In the genomic region with DNA sequence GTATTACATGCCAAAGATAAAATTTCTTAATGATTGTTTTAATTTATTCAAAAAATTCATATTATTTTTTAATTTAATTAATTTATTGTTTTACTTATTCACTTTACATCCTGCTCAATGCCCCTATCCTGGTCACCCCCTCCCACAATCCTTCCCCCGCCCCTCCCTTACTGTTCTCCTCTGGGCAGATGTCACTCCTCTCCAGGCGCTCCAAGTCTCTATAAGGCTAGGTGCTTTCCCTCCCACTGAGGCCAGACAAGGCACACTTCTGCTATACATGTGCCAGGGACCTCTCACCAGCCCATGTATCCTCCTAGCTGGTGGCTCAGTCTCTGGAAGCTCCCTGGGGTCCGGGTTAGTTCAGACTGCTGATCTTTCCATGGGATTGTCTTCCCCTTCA, we compare ENCODE assay signal across 27 mouse cellular contexts.
DNase-seq lines count a peak whose midpoint lies in the region; ATAC-seq and TF ChIP-seq lines count a peak whose summit lies in the region.
"Had no signal": no experiment of that assay in that cellular context is flagged by ENCODE, and none has a peak within 500 bp of the region (broad histone marks: within the 10 kb centered on the region; RNA-seq: fewer than 3 reads in every experiment).

No protein-coding gene starts in this region.

- no peaks in the 10 kb centered on the region for H3K4me1 ChIP-seq in embryonic facial prominence, embryonic 11.5 days (ENCODE audit: control insufficient read depth, insufficient read depth, low read length)
- H3K4me1 ChIP-seq in embryonic facial prominence, embryonic 10.5 days: no peaks in the 10 kb centered on the region
- H3K4me1 ChIP-seq in hindbrain, embryonic 11.5 days (replicated peaks; ENCODE audit: control insufficient read depth, insufficient read depth, low read length): no peaks in the 10 kb centered on the region
- no peaks in the 10 kb centered on the region for H3K4me1 ChIP-seq in hindbrain, embryonic 14.5 days (replicated peaks; ENCODE audit: control insufficient read depth, insufficient read depth, low read length)
- H3K4me1 ChIP-seq in midbrain, embryonic 13.5 days (replicated peaks): no peaks in the 10 kb centered on the region
- no peaks in the 10 kb centered on the region for H3K4me1 ChIP-seq in midbrain, postnatal 0 days (ENCODE audit: insufficient read depth, low read length)
- H3K4me1 ChIP-seq: embryonic facial prominence, embryonic 13.5 days; heart, embryonic 10.5 days; heart, embryonic 13.5 days; hindbrain, embryonic 12.5 days; intestine, embryonic 15.5 days had no signal

- H3K9me3 ChIP-seq in embryonic facial prominence, embryonic 11.5 days (replicated peaks; ENCODE audit: control insufficient read depth, low read length): no peaks in the 10 kb centered on the region
- no peaks in the 10 kb centered on the region for H3K9me3 ChIP-seq in embryonic facial prominence, embryonic 10.5 days
- no peaks in the 10 kb centered on the region for H3K9me3 ChIP-seq in hindbrain, embryonic 11.5 days (ENCODE audit: control insufficient read depth, low read length)
- no peaks in the 10 kb centered on the region for H3K9me3 ChIP-seq in hindbrain, embryonic 14.5 days (ENCODE audit: control insufficient read depth, low read length)
- no peaks in the 10 kb centered on the region for H3K9me3 ChIP-seq in midbrain, embryonic 13.5 days
- H3K9me3 ChIP-seq in midbrain, postnatal 0 days (ENCODE audit: low read length): no peaks in the 10 kb centered on the region
- H3K9me3 ChIP-seq: embryonic facial prominence, embryonic 13.5 days; heart, embryonic 10.5 days; heart, embryonic 13.5 days; hindbrain, embryonic 12.5 days; intestine, embryonic 15.5 days had no signal

- H3K27me3 ChIP-seq in embryonic facial prominence, embryonic 11.5 days (ENCODE audit: control insufficient read depth, insufficient read depth, low read length): no peaks in the 10 kb centered on the region
- H3K27me3 ChIP-seq in embryonic facial prominence, embryonic 10.5 days (replicated peaks; ENCODE audit: low read depth, poor library complexity, severe bottlenecking): no peaks in the 10 kb centered on the region
- H3K27me3 ChIP-seq in hindbrain, embryonic 11.5 days (ENCODE audit: control insufficient read depth, insufficient read depth, low read length): no peaks in the 10 kb centered on the region
- H3K27me3 ChIP-seq in hindbrain, embryonic 14.5 days (ENCODE audit: control insufficient read depth, insufficient read depth, low read length): no peaks in the 10 kb centered on the region
- no peaks in the 10 kb centered on the region for H3K27me3 ChIP-seq in midbrain, embryonic 13.5 days
- H3K27me3 ChIP-seq in midbrain, postnatal 0 days (ENCODE audit: insufficient read depth, low read length): no peaks in the 10 kb centered on the region
- H3K27me3 ChIP-seq: embryonic facial prominence, embryonic 13.5 days; heart, embryonic 13.5 days; hindbrain, embryonic 12.5 days; intestine, embryonic 15.5 days had no signal

- no peak overlapping the region for H3K27ac ChIP-seq in embryonic facial prominence, embryonic 11.5 days (replicated peaks; ENCODE audit: low read depth, low read length)
- no peak overlapping the region for H3K27ac ChIP-seq in embryonic facial prominence, embryonic 10.5 days (replicated peaks)
- H3K27ac ChIP-seq in hindbrain, embryonic 11.5 days (ENCODE audit: low read depth, low read length): no peak overlapping the region
- no peak overlapping the region for H3K27ac ChIP-seq in hindbrain, embryonic 14.5 days
- no peak overlapping the region for H3K27ac ChIP-seq in midbrain, embryonic 13.5 days
- H3K27ac ChIP-seq in midbrain, postnatal 0 days (ENCODE audit: low read depth, low read length): no peak overlapping the region
- H3K27ac ChIP-seq: embryonic facial prominence, embryonic 13.5 days; heart, adult 2 months; heart, embryonic 10.5 days; heart, embryonic 13.5 days; hindbrain, embryonic 12.5 days; intestine, embryonic 15.5 days had no signal

- WGBS in embryonic facial prominence, embryonic 11.5 days: 86% methylated on average over 3 of the region's 3 CpGs
- 94% methylated on average over 3 of the region's 3 CpGs for WGBS in embryonic facial prominence, embryonic 10.5 days
- WGBS in hindbrain, embryonic 11.5 days: 84% methylated on average over 3 of the region's 3 CpGs
- WGBS in hindbrain, embryonic 14.5 days: 84% methylated on average over 3 of the region's 3 CpGs
- WGBS in midbrain, embryonic 13.5 days: 86% methylated on average over 3 of the region's 3 CpGs
- 86% methylated on average over 3 of the region's 3 CpGs for WGBS in midbrain, postnatal 0 days

- no peak for TF ChIP-seq CTCF in midbrain, postnatal 0 days (IDR thresholded peaks at IDR 0.05)

- DNase-seq in embryonic facial prominence, embryonic 11.5 days (ENCODE audit: low spot score): no peak
- no peak for DNase-seq in embryonic facial prominence, embryonic 10.5 days (ENCODE audit: low spot score)
- no peak for DNase-seq in hindbrain, embryonic 11.5 days (ENCODE audit: low spot score)
- no peak for DNase-seq in hindbrain, embryonic 14.5 days (ENCODE audit: low spot score)
- no peak for DNase-seq in midbrain, postnatal 0 days (ENCODE audit: low spot score)
- DNase-seq: adrenal gland, adult 8-10 months; adrenal gland, postnatal 25 days; cerebellum, adult 11-12 months; cerebellum, adult 8-10 months; cerebellum, postnatal 10 days; cerebellum, postnatal 36 days; embryo, embryonic 11 days; gastrocnemius, postnatal 10 days; gastrocnemius, postnatal 36 days; heart, adult 2 months; heart, postnatal 14 days; heart, postnatal 4 days had no signal

- no peak overlapping the region for H3K4me3 ChIP-seq in embryonic facial prominence, embryonic 11.5 days (ENCODE audit: low read depth, low read length)
- no peak overlapping the region for H3K4me3 ChIP-seq in embryonic facial prominence, embryonic 10.5 days
- H3K4me3 ChIP-seq in hindbrain, embryonic 11.5 days (ENCODE audit: low read depth, low read length): no peak overlapping the region
- H3K4me3 ChIP-seq in hindbrain, embryonic 14.5 days (replicated peaks; ENCODE audit: low read length): no peak overlapping the region
- H3K4me3 ChIP-seq in midbrain, embryonic 13.5 days (replicated peaks): no peak overlapping the region
- no peak overlapping the region for H3K4me3 ChIP-seq in midbrain, postnatal 0 days (ENCODE audit: low read depth, low read length)
- H3K4me3 ChIP-seq: embryonic facial prominence, embryonic 13.5 days; erythroblast, embryonic 14.5 days; heart, adult 2 months; heart, embryonic 10.5 days; heart, embryonic 13.5 days; hindbrain, embryonic 12.5 days; intestine, embryonic 15.5 days had no signal

- 0 out of 2 replicates have a peak, but pooled peaks have one; percentile 34 for ATAC-seq in embryonic facial prominence, embryonic 11.5 days (replicated peaks; ENCODE audit: insufficient number of reproducible peaks, low FRiP score, low TSS enrichment, low read depth)
- peak; percentile 51; the same call in 1 of the 2 replicates for ATAC-seq in hindbrain, embryonic 11.5 days (ENCODE audit: low FRiP score)
- ATAC-seq in hindbrain, embryonic 14.5 days (ENCODE audit: low FRiP score): no peak
- ATAC-seq in midbrain, embryonic 13.5 days: 0 out of 2 replicates have a peak, but pooled peaks have one; percentile 24
- no peak for ATAC-seq in midbrain, postnatal 0 days (ENCODE audit: low FRiP score)
- ATAC-seq: activated CD4-positive, CD25-positive, alpha-beta regulatory T cell, adult 4 months; forebrain, embryonic 16.5 days; hindbrain, embryonic 16.5 days; intestine, embryonic 15.5 days had no signal

- no peak overlapping the region for H3K4me2 ChIP-seq in embryonic facial prominence, embryonic 11.5 days (ENCODE audit: low read depth, low read length)
- no peak overlapping the region for H3K4me2 ChIP-seq in hindbrain, embryonic 11.5 days (replicated peaks; ENCODE audit: low read depth, low read length)
- H3K4me2 ChIP-seq in hindbrain, embryonic 14.5 days (replicated peaks): no peak overlapping the region
- H3K4me2 ChIP-seq in midbrain, embryonic 13.5 days (replicated peaks): no peak overlapping the region
- no peak overlapping the region for H3K4me2 ChIP-seq in midbrain, postnatal 0 days (ENCODE audit: low read depth, low read length, poor library complexity, severe bottlenecking)
- H3K4me2 ChIP-seq: embryonic facial prominence, embryonic 13.5 days; heart, embryonic 13.5 days; hindbrain, embryonic 12.5 days; intestine, embryonic 15.5 days had no signal

- H3K9ac ChIP-seq in embryonic facial prominence, embryonic 11.5 days (replicated peaks; ENCODE audit: low read length): no peak overlapping the region
- H3K9ac ChIP-seq in hindbrain, embryonic 11.5 days (ENCODE audit: low read depth, low read length): no peak overlapping the region
- no peak overlapping the region for H3K9ac ChIP-seq in hindbrain, embryonic 14.5 days
- no peak overlapping the region for H3K9ac ChIP-seq in midbrain, embryonic 13.5 days (replicated peaks)
- H3K9ac ChIP-seq in midbrain, postnatal 0 days (replicated peaks; ENCODE audit: low read length, poor library complexity, severe bottlenecking): no peak overlapping the region
- H3K9ac ChIP-seq: embryonic facial prominence, embryonic 13.5 days; heart, embryonic 13.5 days; hindbrain, embryonic 12.5 days; intestine, embryonic 15.5 days had no signal

- no peaks in the 10 kb centered on the region for H3K36me3 ChIP-seq in embryonic facial prominence, embryonic 11.5 days (replicated peaks; ENCODE audit: control insufficient read depth, insufficient read depth, low read depth, low read length)
- no peaks in the 10 kb centered on the region for H3K36me3 ChIP-seq in embryonic facial prominence, embryonic 10.5 days (replicated peaks)
- no peaks in the 10 kb centered on the region for H3K36me3 ChIP-seq in hindbrain, embryonic 11.5 days (ENCODE audit: control insufficient read depth, insufficient read depth, low read length)
- no peaks in the 10 kb centered on the region for H3K36me3 ChIP-seq in hindbrain, embryonic 14.5 days (replicated peaks; ENCODE audit: control insufficient read depth, insufficient read depth)
- H3K36me3 ChIP-seq in midbrain, embryonic 13.5 days: no peaks in the 10 kb centered on the region
- H3K36me3 ChIP-seq in midbrain, postnatal 0 days (ENCODE audit: insufficient read depth, low read length): no peaks in the 10 kb centered on the region
- H3K36me3 ChIP-seq: embryonic facial prominence, embryonic 13.5 days; heart, embryonic 10.5 days; heart, embryonic 13.5 days; hindbrain, embryonic 12.5 days; intestine, embryonic 15.5 days had no signal

Comparison
In these comparisons a context has a peak if more than half of its experiments do, and no peak if none do; other contexts are left out.
1. ATAC-seq: peak in embryonic facial prominence, embryonic 11.5 days (single experiment), hindbrain, embryonic 11.5 days (single experiment) and midbrain, embryonic 13.5 days (single experiment); none in hindbrain, embryonic 14.5 days (single experiment) and midbrain, postnatal 0 days (single experiment).